Mouse (Mus musculus): ENCODE measurements around the gene Rsph6a.
A peak's percentile ranks its signal among the peaks of the same experiment; 100 is the strongest.
"Not testable (repeated sequence)": the region's sequence is repeated elsewhere in the genome, so short reads cannot be mapped to it uniquely, and the experiment has no call there.

The Rsph6a gene

GRCm38 (mm10) chr7:19046286-19047069 lies 8.0 kb upstream of the Rsph6a start:
- peak; percentile 32 for DNase-seq (ENCODE audit: inconsistent ontology term)

GRCm38 (mm10) chr7:19048006-19048527 lies 6.4 kb upstream of the Rsph6a start:
- DNase-seq (ENCODE audit: inconsistent ontology term) = no peak

DNA sequence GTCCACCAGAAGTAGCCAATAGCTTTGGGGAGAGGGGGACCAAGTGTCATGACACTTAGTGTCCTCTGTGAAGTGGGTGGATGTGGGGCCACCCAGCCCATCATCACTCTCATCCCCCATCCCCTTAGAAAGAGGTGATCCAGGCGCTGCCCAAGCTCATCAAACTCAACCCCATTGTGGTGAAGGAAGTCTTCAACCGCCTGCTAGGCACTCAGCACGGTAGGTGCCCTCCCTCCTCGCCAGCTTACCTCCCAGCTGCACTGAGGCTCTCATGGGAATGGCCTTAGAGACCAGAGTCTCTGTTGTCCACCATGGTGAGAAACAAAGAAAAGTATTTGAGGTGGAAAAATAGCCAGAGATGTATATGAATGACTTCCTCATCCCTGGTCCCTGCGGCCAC lies 5.2 kb upstream of the Rsph6a start:
- no peak for DNase-seq (ENCODE audit: inconsistent ontology term)

- DNase-seq (ENCODE audit: inconsistent ontology term) = no peak
Observed at GRCm38 (mm10) chr7:19050172-19050571, 4.3 kb upstream of the Rsph6a start.

DNA sequence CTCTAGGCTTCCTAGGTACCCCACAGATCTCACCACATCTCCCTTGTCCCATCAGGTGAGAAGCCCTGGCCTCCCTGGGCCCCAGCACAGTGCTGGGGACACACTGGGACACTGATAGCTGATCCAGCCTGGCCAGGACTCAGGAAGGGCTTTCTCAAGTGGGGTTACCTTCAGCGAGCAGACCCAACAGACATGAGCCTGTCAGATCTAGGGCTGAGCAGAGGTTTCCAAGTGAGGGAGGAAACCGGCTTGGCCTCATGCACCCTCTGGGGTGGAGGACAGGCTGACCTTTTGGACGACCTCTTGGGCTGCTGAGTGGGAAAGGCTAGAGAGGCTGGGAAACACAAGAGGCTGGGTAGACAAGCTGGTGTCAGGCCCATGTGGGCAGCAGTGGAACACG lies 3.3 kb upstream of the Rsph6a start:
- no peak for DNase-seq (ENCODE audit: inconsistent ontology term)

- no peak for DNase-seq (ENCODE audit: inconsistent ontology term)
Observed at GRCm38 (mm10) chr7:19052345-19053135, 1.9 kb upstream of the Rsph6a start.

GRCm38 (mm10) chr7:19053136-19053532 lies 1.4 kb upstream of the Rsph6a start:
- DNase-seq (ENCODE audit: inconsistent ontology term) = no peak

DNA sequence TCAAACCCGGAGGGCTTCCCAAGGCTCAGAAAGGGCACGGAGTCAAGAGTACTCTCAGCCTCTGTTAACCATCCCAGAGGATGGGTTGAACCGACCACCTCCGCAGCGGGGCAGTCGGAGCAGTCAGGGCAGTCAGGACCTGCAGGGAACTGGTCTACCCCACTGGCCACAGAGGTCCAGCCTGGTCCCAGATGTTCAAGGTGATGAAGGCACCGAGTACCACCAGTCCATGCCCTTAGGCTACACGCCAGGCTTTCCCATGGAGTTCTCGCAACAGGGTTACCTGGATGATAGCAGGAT lies 237 bp downstream of the Rsph6a start:
- no peak for DNase-seq (ENCODE audit: inconsistent ontology term)

GRCm38 (mm10) chr7:19055108-19055507 lies 618 bp downstream of the Rsph6a start:
- no peak for DNase-seq (ENCODE audit: inconsistent ontology term)

GRCm38 (mm10) chr7:19057405-19057804 lies 2.9 kb downstream of the Rsph6a start:
- no peak for DNase-seq (ENCODE audit: inconsistent ontology term)

GRCm38 (mm10) chr7:19065896-19066295 lies 11.4 kb downstream of the Rsph6a start:
- no peak for DNase-seq (ENCODE audit: inconsistent ontology term)

DNA sequence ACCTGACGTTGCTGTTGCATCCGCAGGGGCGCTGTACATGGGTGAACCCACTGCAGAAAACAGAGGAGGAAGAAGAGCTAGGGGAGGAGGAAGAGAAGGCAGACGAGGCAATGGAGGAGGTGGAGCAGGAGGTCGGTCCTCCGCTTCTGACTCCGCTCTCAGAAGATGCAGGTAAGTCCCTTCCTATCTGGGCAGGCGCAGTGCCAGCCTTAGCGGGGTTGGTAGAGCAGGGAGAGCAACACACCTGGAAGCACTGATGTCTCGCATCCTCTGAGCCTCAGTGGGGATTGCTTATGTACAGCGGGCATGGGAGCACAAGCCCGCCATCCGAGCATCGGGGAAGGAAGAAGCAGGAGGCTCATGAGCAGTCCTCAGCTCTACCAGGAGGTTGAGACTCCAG lies 12.6 kb downstream of the Rsph6a start:
- DNase-seq (ENCODE audit: inconsistent ontology term) = no peak

DNA sequence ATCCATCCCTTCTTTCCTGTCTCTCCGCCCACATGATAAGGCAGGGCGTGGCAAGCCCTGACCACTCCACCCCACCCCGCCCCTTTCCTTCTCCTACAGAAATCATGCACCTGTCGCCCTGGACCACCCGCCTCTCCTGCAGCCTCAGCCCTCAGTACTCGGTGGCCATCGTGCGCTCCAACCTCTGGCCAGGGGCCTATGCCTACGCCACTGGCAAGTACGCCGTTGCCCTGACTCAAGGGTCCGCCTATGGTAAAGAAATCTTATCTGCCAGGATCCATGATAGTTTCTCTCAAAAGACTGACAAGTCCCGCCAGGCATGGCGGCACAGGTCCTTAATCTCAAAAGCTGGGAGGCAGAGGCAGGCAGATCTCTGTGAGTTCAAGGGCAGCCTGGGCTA lies 13.4 kb downstream of the Rsph6a start:
- DNase-seq (ENCODE audit: inconsistent ontology term) = no peak

DNA sequence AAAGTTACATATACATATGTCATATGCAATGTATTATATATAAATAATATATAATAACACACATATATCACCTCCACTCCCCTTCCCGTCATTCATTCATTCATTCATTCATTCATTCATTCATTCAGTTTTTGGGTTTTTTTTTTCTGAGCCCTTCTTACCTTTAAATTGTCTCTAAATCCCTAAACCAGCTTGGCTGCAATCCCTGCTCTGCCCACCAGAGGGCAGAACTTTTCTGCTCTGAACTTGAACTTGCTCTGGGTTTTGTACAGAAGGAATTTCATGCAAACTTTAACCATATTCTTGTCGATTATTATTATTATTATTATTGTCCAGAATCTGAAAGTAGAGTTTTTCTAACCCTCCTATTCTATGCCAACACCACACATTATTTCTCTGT lies 14.2 kb downstream of the Rsph6a start:
- DNase-seq (ENCODE audit: inconsistent ontology term) = peak; percentile 45

DNA sequence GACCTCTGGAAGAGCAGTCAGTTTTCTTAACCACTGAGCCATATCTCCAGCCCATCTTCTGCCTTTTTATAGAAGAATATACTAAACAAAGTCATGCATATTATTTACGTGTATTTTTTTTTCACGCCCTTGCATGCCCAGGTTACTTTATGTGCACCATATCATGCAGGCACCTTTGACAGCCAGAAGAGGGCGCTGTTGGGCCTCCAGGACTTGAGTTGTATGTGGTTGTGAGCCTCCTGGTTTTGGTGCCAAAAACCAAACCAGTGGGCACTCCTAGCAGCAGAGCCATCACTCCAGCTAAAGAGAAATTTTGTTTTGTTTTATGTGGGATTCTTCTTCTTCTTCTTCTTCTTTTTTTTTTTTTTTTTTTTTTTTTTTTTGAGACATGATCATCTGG lies 15.0 kb downstream of the Rsph6a start:
- no peak for DNase-seq (ENCODE audit: inconsistent ontology term)

GRCm38 (mm10) chr7:19071024-19071423 lies 16.5 kb downstream of the Rsph6a start:
- not testable (repeated sequence) for DNase-seq (ENCODE audit: inconsistent ontology term)

GRCm38 (mm10) chr7:19073504-19073903 lies 19.0 kb downstream of the Rsph6a start:
- no peak for DNase-seq (ENCODE audit: inconsistent ontology term)

DNA sequence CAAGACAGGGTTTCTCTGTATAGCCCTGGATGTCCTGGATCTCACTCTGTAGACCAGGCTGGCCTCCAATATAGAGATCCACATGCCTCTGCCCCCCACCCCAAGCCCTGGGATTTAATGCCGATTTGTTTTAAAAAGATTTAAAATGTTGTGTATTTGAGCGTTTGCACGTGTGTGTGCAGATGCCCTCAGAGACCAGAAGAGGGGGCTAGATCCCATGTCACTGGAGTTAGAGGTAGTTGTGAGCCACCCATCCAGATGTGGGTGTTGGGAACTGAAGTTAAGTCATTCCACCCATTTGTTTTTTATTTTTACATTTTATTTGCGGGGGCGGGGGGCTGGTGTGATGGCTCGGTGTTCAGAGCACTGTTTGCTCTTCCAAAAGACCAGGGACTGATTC lies 20.0 kb downstream of the Rsph6a start:
- DNase-seq (ENCODE audit: inconsistent ontology term) = no peak

GRCm38 (mm10) chr7:19075231-19075630 lies 20.7 kb downstream of the Rsph6a start:
- DNase-seq (ENCODE audit: inconsistent ontology term) = no peak

DNA sequence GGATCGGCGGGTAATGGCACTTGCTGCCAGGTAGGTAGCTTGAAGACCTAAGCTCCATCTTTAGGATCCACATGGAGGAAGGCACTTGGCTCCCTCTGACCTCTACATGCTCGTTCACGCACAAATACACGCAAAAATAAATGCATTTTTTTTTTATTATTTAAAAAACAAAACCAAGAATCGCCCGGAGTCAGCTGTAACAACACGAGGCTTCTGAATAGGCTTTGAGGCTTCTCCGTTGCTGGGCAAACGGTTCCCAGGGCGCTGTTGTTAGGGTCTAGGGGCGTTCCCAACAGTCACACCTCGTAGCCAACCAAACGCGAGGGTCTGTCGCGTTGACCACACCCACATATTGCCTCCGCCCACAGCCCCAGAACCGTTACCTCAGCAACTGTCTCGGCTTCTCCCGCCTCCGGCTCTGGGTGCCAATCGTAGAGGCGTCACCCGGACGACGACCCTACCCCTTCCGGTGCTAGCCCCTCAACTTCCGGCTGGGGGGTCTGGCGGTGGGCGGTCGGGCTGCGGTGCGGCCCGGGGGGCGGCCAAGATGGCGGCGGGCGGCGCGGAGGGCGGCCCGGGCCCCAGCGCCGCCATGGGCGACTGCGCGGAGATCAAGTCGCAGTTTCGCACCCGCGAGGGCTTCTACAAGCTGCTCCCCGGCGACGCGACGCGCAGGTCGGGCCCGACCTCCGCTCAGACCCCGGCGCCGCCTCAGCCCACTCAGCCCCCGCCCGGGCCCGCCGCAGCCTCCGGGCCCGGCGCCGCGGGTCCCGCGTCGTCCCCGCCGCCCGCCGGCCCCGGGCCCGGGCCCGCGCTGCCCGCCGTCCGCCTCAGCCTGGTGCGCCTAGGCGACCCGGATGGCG lies 21.5 kb downstream of the Rsph6a start, which contains the start of gene Dmwd:
Gene Dmwd (plus strand): TSS at position 505 of the 863 bp plus-strand sequence.
- DNase-seq (ENCODE audit: inconsistent ontology term) = peak; percentile 98

- DNase-seq (ENCODE audit: inconsistent ontology term) = peak; percentile 40
Observed at GRCm38 (mm10) chr7:19076586-19076991, 22.1 kb downstream of the Rsph6a start.

DNA sequence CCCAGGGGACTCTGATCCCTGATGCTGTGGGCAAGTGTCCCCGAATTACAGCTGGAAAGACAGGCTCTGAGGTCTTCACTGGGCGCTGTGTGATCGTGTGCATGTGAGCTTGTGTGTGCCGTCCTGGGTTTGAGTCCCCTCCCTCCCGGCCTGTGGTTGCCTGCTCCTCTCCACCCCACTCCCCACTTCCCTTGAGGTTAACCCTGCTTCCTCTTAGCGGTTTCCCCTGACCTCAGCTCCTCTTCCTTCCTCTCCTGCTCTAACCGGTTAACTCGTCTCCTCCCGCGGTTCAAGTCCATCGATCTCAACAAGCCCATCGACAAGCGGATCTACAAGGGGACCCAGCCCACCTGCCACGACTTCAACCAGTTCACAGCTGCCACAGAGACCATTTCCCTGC lies 23.3 kb downstream of the Rsph6a start:
- DNase-seq (ENCODE audit: inconsistent ontology term) = no peak

All from Muller cell, postnatal 12 days (primary cell).